Mouse (Mus musculus) forebrain, embryonic 15.5 days (tissue): ENCODE measurements around the gene Tmed6. TPM values are rescaled to one million over a fixed set of nuclear protein-coding genes. Genes with fewer than 3 reads are reported as not detected.
"Not testable (repeated sequence)": the region's sequence is repeated elsewhere in the genome, so short reads cannot be mapped to it uniquely, and the experiment has no call there.

Source experiments
- ATAC-seq: fragments of 200-750 bp; cut with Nextera tagmentation; replicated peaks from 2 replicates; pipeline ENCODE4 v1.8.0; 2017; ENCODE audit warnings: mild to moderate bottlenecking, moderate TSS enrichment, moderate library complexity
- H3K27ac ChIP-seq: fragments of 300-500 bp; sonication (generic); replicated peaks from 2 replicates; pipeline ENCODE4 v1.5.1; 2015; ENCODE audit warnings: mild to moderate bottlenecking, inconsistent platforms
- H3K27me3 ChIP-seq: fragments of 300-500 bp; sonication (generic); 2 replicates; pipeline ENCODE4 v1.6.1; 2015; ENCODE audit warnings: inconsistent platforms
- H3K36me3 ChIP-seq: fragments of 300-500 bp; sonication (generic); 2 replicates; pipeline ENCODE4 v1.6.1; 2015; ENCODE audit warnings: mild to moderate bottlenecking, inconsistent platforms
- H3K4me1 ChIP-seq: fragments of 300-500 bp; sonication (generic); 2 replicates; pipeline ENCODE4 v1.6.1; 2015; ENCODE audit warnings: inconsistent platforms
- H3K4me2 ChIP-seq: fragments of 300-500 bp; sonication (generic); replicated peaks from 2 replicates; pipeline ENCODE4 v1.6.1; 2015; ENCODE audit warnings: mild to moderate bottlenecking, inconsistent platforms
- H3K4me3 ChIP-seq: fragments of 300-500 bp; sonication (generic); 2 replicates; pipeline ENCODE4 v1.5.1; 2015; ENCODE audit warnings: mild to moderate bottlenecking, inconsistent platforms
- H3K9ac ChIP-seq: fragments of 300-500 bp; sonication (generic); replicated peaks from 2 replicates; pipeline ENCODE4 v1.6.1; 2015; ENCODE audit warnings: mild to moderate bottlenecking, inconsistent platforms
- H3K9me3 ChIP-seq: fragments of 300-500 bp; sonication (generic); 2 replicates; pipeline ENCODE4 v1.6.1; 2016; ENCODE audit warnings: inconsistent platforms
- WGBS: fragments of 180-500 bp; shearing (Covaris S2); methylation state at CpG from one replicate; pipeline ENCODE4 v1.1.7; 2015; ENCODE audit warnings: mixed read lengths; 5-methylcytosine and 5-hydroxymethylcytosine counted together
- polyA plus RNA-seq: library from polyadenylated mRNA; unstranded; fragments of >200 nt; fragmentation: Nextera tagmentation; extraction: Ambion mirVana; gene quantifications from 2 replicates; pipeline ENCODE4 v1.2.1, GENCODE M21; 2015

Tmed6 gene
- not detected in 2 replicates for polyA plus RNA-seq

GRCm38 (mm10) chr8:107065511-107066496 is at the start of gene Tmed6:
Gene Tmed6, minus strand, starts transcription at chr8:107065644.
- no peak within 1 kb of the TSS for H3K9ac ChIP-seq
- no peak within 1 kb of the TSS for H3K4me3 ChIP-seq
- no peak within 1 kb of the TSS for H3K27ac ChIP-seq
- no peaks in the 10 kb centered on the region for H3K4me1 ChIP-seq
- H3K9me3 ChIP-seq = no peaks in the 10 kb centered on the region
- H3K27me3 ChIP-seq = no peaks in the 10 kb centered on the region
- H3K36me3 ChIP-seq = peaks cover 18% of the 10 kb centered on the region
- no peak within 1 kb of the TSS for H3K4me2 ChIP-seq
- WGBS = 68% methylated on average over 17 of the region's 17 CpGs
- ATAC-seq = no peak

- 87% methylated on average over 10 of the region's 10 CpGs for WGBS
- Histone ChIP-seq H3K9me3 (no peaks in the 10 kb centered on the region), H3K4me1 (peaks cover 3% of the 10 kb centered on the region; the same call in 1 of the 2 replicates), H3K9ac (no peak overlapping the region), H3K4me3 (no peak overlapping the region), H3K27me3 (no peaks in the 10 kb centered on the region), H3K27ac (no peak overlapping the region), H3K4me2 (no peak overlapping the region), H3K36me3 (no peaks in the 10 kb centered on the region)
- ATAC-seq = no peak
Observed at GRCm38 (mm10) chr8:107115008-107115320, 49.5 kb upstream of the Tmed6 start.

- Histone ChIP-seq H3K36me3 (no peaks in the 10 kb centered on the region), H3K4me1 (peaks cover 3% of the 10 kb centered on the region; the same call in 1 of the 2 replicates), H3K27me3 (no peaks in the 10 kb centered on the region), H3K9me3 (no peaks in the 10 kb centered on the region), H3K4me2 (no peak overlapping the region), H3K27ac (no peak overlapping the region), H3K9ac (no peak overlapping the region), H3K4me3 (no peak overlapping the region)
- 66% methylated on average over 19 of the region's 19 CpGs for WGBS
- ATAC-seq = no peak
Observed at GRCm38 (mm10) chr8:107114150-107115007, 48.9 kb upstream of the Tmed6 start.

GRCm38 (mm10) chr8:107113209-107113608 is 47.8 kb upstream of the Tmed6 start:
- WGBS = 47% methylated on average over 4 of the region's 4 CpGs
- no peak for ATAC-seq
- Histone ChIP-seq H3K4me2 (no peak overlapping the region), H3K4me3 (no peak overlapping the region), H3K9ac (no peak overlapping the region), H3K36me3 (no peaks in the 10 kb centered on the region), H3K27ac (no peak overlapping the region), H3K9me3 (no peaks in the 10 kb centered on the region), H3K27me3 (no peaks in the 10 kb centered on the region), H3K4me1 (peaks cover 3% of the 10 kb centered on the region; the same call in 1 of the 2 replicates)

- Histone ChIP-seq H3K27ac (no peak overlapping the region), H3K9ac (no peak overlapping the region), H3K9me3 (no peaks in the 10 kb centered on the region), H3K4me2 (no peak overlapping the region), H3K27me3 (no peaks in the 10 kb centered on the region), H3K4me3 (no peak overlapping the region), H3K36me3 (no peaks in the 10 kb centered on the region), H3K4me1 (peaks cover 3% of the 10 kb centered on the region; the same call in 1 of the 2 replicates)
- WGBS = 92% methylated on average over 10 of the region's 11 CpGs
- no peak for ATAC-seq
Observed at GRCm38 (mm10) chr8:107111340-107112105, 46.1 kb upstream of the Tmed6 start.

- 46% methylated on average over 9 of the region's 9 CpGs for WGBS
- Histone ChIP-seq H3K27me3 (no peaks in the 10 kb centered on the region), H3K4me1 (peaks cover 3% of the 10 kb centered on the region; the same call in 1 of the 2 replicates), H3K36me3 (no peaks in the 10 kb centered on the region), H3K27ac (peak overlapping the region; percentile 34; the same call in 1 of the 2 replicates), H3K4me2 (no peak overlapping the region), H3K9ac (no peak overlapping the region), H3K9me3 (no peaks in the 10 kb centered on the region), H3K4me3 (no peak overlapping the region)
- no peak; the same call in 1 of the 2 replicates for ATAC-seq
Observed at GRCm38 (mm10) chr8:107110629-107111330, 45.3 kb upstream of the Tmed6 start.

GRCm38 (mm10) chr8:107109816-107110435 is 44.5 kb upstream of the Tmed6 start:
- peak overlapping the region; percentile 34 for H3K27ac ChIP-seq
- H3K4me3 ChIP-seq = no peak overlapping the region
- 83% methylated on average over 5 of the region's 5 CpGs for WGBS
- H3K4me1 ChIP-seq = peaks cover 3% of the 10 kb centered on the region; the same call in 1 of the 2 replicates
- no peaks in the 10 kb centered on the region for H3K9me3 ChIP-seq
- H3K9ac ChIP-seq = no peak overlapping the region
- H3K4me2 ChIP-seq = no peak overlapping the region
- ATAC-seq = no peak
- no peaks in the 10 kb centered on the region for H3K36me3 ChIP-seq
- no peaks in the 10 kb centered on the region for H3K27me3 ChIP-seq

GRCm38 (mm10) chr8:107108978-107109720 is 43.7 kb upstream of the Tmed6 start:
- no peak overlapping the region for H3K9ac ChIP-seq
- H3K9me3 ChIP-seq = no peaks in the 10 kb centered on the region
- H3K4me1 ChIP-seq = peaks cover 3% of the 10 kb centered on the region; the same call in 1 of the 2 replicates
- ATAC-seq = no peak
- H3K27ac ChIP-seq = no peak overlapping the region
- H3K27me3 ChIP-seq = no peaks in the 10 kb centered on the region
- H3K36me3 ChIP-seq = no peaks in the 10 kb centered on the region
- H3K4me2 ChIP-seq = no peak overlapping the region
- no peak overlapping the region for H3K4me3 ChIP-seq
- 74% methylated on average over 23 of the region's 23 CpGs for WGBS

- 93% methylated on average over 5 of the region's 5 CpGs for WGBS
- H3K4me2 ChIP-seq, H3K27me3 ChIP-seq, ATAC-seq, H3K4me3 ChIP-seq, H3K36me3 ChIP-seq, H3K4me1 ChIP-seq, H3K9me3 ChIP-seq, H3K9ac ChIP-seq, H3K27ac ChIP-seq: not testable (repeated sequence)
Observed at GRCm38 (mm10) chr8:107108089-107108488, 42.6 kb upstream of the Tmed6 start.

- no peak overlapping the region for H3K4me3 ChIP-seq
- H3K4me2 ChIP-seq = no peak overlapping the region
- no peak overlapping the region for H3K9ac ChIP-seq
- ATAC-seq = no peak
- no peaks in the 10 kb centered on the region for H3K27me3 ChIP-seq
- no peak overlapping the region for H3K27ac ChIP-seq
- no peaks in the 10 kb centered on the region for H3K4me1 ChIP-seq
- 11% methylated on average over 4 of the region's 4 CpGs for WGBS
- no peaks in the 10 kb centered on the region for H3K9me3 ChIP-seq
- no peaks in the 10 kb centered on the region for H3K36me3 ChIP-seq
Observed at GRCm38 (mm10) chr8:107104547-107104946, 39.1 kb upstream of the Tmed6 start.
